Mouse (Mus musculus): Measurements from ENCODE around the gene Cacna2d3.

Gene Cacna2d3

GRCm38 (mm10) chr14:29645421-29645820 lies 76.2 kb downstream of the Cacna2d3 start:
- intact Hi-C loops (cut with DNase I): no loop called here

- intact Hi-C loops (cut with DNase I): no loop called here
These were observed 78.4 kb downstream of the Cacna2d3 start for GRCm38 (mm10) chr14:29643217-29643616.

GRCm38 (mm10) chr14:29639266-29639665 lies 82.4 kb downstream of the Cacna2d3 start:
- intact Hi-C loops (cut with DNase I): no loop called here

GRCm38 (mm10) chr14:29628213-29628612 lies 93.5 kb downstream of the Cacna2d3 start:
- intact Hi-C loops (cut with DNase I): no loop called here

GRCm38 (mm10) chr14:29612436-29612835 lies 109.2 kb downstream of the Cacna2d3 start:
- intact Hi-C loops (cut with DNase I): no loop called here

- intact Hi-C loops (cut with DNase I): no loop called here
These were observed 112.9 kb downstream of the Cacna2d3 start for GRCm38 (mm10) chr14:29608761-29609160.

- intact Hi-C loops (cut with DNase I): no loop called here
These were observed 122.2 kb downstream of the Cacna2d3 start for GRCm38 (mm10) chr14:29599428-29599827.

GRCm38 (mm10) chr14:29592896-29593295 lies 128.8 kb downstream of the Cacna2d3 start:
- intact Hi-C loops (cut with DNase I): no loop called here

GRCm38 (mm10) chr14:29589628-29590027 lies 132.0 kb downstream of the Cacna2d3 start:
- intact Hi-C loops (cut with DNase I): no loop called here

GRCm38 (mm10) chr14:29581961-29582360 lies 139.7 kb downstream of the Cacna2d3 start:
- intact Hi-C loops (cut with DNase I): no loop called here

GRCm38 (mm10) chr14:29577786-29578185 lies 143.9 kb downstream of the Cacna2d3 start:
- intact Hi-C loops (cut with DNase I): no loop called here

- intact Hi-C loops (cut with DNase I): no loop called here
These were observed 146.1 kb downstream of the Cacna2d3 start for GRCm38 (mm10) chr14:29575551-29575950.

GRCm38 (mm10) chr14:29562704-29563103 lies 159.0 kb downstream of the Cacna2d3 start:
- intact Hi-C loops (cut with DNase I): no loop called here

- intact Hi-C loops (cut with DNase I): no loop called here
These were observed 160.4 kb downstream of the Cacna2d3 start for GRCm38 (mm10) chr14:29561122-29561834.

GRCm38 (mm10) chr14:29558440-29558839 lies 163.2 kb downstream of the Cacna2d3 start:
- intact Hi-C loops (cut with DNase I): no loop called here

GRCm38 (mm10) chr14:29556152-29556551 lies 165.5 kb downstream of the Cacna2d3 start:
- intact Hi-C loops (cut with DNase I): no loop called here

- intact Hi-C loops (cut with DNase I): no loop called here
These were observed 169.2 kb downstream of the Cacna2d3 start for GRCm38 (mm10) chr14:29552471-29552870.

- intact Hi-C loops (cut with DNase I): no loop called here
These were observed 173.0 kb downstream of the Cacna2d3 start for GRCm38 (mm10) chr14:29548646-29549045.

- intact Hi-C loops (cut with DNase I): no loop called here
These were observed 191.1 kb downstream of the Cacna2d3 start for GRCm38 (mm10) chr14:29530516-29530915.

GRCm38 (mm10) chr14:29528696-29529095 lies 193.0 kb downstream of the Cacna2d3 start:
- intact Hi-C loops (cut with DNase I): no loop called here

- intact Hi-C loops (cut with DNase I): no loop called here
These were observed 201.7 kb downstream of the Cacna2d3 start for GRCm38 (mm10) chr14:29519751-29520669.

- intact Hi-C loops (cut with DNase I): no loop called here
These were observed 219.0 kb downstream of the Cacna2d3 start for GRCm38 (mm10) chr14:29502667-29503066.
